Mouse (Mus musculus): ENCODE results near the gene Ncapd2. TPM values are rescaled to one million over a fixed set of nuclear protein-coding genes. Genes with fewer than 3 reads are reported as not detected.
"Not testable (repeated sequence)": the region's sequence is repeated elsewhere in the genome, so short reads cannot be mapped to it uniquely, and the experiment has no call there.

The Ncapd2 gene
- total RNA-seq, 2 experiments from 2014 or later, result 8.0 to 13.7 TPM

DNA sequence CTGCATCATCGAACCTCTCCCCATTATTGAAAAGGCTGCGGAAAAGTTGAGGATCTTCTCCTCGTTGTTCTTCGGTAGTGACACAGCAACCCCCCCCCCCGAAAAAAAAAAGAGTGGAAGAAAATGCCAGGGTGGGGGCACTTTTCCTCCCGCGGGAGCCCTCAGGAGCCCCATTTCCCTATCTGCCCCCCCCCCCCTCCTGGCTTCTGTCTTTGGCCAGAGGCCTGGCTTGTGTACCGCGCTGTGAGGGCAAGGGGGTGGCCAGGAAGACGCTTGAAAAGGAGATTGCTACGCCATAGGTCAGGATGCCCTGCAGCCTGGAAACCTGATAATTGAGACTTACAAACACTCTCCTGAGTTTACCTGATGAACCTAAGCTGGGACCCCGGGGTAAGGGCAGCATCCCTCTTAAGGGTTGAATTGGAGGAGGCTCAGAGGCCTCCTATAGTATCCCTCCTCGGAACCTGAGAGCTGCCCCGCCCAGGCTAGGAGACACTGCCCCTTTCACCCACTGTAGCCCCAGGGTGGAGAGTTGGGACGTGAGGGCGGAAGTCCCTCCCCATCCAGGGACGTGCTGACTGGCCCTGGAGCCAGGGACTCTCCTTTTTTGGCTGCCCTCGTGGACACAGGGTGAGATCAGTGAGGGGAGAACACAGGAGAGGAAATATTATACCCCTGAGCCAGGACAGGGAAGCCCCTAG, 25.3 kb downstream of the Ncapd2 start, which contains the start of gene Gapdh:
TSS of gene Gapdh (minus strand) at position 417 of the 701 bp plus-strand sequence.
- DNase-seq, result peak; percentile 85 to 92

DNA sequence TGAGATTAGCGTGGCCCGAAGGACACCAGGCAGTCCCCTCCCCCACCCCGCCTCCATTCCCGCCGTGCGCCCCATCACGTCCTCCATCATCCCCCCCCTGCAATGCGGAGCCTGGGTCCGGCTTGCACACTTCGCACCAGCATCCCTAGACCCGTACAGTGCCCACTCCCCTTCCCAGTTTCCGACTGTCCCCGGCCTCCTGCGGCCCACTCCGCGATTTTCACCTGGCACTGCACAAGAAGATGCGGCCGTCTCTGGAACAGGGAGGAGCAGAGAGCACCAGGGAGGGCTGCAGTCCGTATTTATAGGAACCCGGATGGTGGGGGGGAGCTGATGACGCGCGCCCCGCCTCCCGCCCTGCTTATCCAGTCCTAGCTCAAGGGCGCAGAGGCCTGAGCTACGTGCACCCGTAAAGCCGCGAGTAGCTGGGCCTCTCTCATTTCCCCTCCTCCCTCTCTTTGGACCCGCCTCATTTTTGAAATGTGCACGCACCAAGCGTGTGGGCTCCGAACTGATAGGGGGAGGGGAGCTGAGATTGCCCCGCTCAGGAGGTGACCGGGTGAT, 26.1 kb downstream of the Ncapd2 start:
- intact Hi-C loops (cut with DNase I), result no loop called here
- DNase-seq, result peak; percentile 94 to 96

More for the DNA sequence above, 25.3 kb downstream of the Ncapd2 start, which contains the start of gene Gapdh:
- intact Hi-C loops (cut with DNase I), result no loop called here

DNA sequence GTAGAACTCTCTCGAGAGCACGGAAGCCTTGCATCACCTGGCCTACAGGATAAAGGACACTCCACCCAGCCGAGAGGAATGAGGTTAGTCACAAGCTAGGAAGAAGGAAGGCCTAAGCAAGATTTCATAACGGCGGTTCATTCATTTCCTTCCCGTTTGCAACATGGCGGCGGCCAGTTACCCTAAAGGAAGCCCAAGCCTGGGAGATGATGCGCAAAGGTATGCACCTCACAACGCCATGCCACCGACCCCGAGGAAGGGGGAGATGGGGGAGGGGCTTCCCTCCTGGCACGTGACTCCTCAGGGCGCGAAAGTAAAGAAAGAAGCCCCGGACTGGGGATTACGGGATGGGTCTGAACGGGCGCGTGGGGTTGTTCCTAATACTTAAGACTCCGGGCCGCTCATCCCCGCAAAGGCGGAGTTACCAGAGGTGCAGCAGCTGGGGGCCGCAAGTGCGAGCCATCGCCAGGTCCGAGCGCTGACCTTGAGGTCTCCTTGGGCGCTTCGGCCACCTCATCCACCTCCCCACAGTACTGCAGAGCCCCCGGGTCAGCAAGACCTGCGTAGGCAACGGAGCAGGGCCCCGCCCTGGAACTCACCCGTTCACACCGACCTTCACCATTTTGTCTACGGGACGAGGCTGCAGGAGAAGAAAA, 26.7 kb downstream of the Ncapd2 start:
- DNase-seq, result peak; percentile 35 to 62
- intact Hi-C loops (cut with DNase I), result no loop called here

DNA sequence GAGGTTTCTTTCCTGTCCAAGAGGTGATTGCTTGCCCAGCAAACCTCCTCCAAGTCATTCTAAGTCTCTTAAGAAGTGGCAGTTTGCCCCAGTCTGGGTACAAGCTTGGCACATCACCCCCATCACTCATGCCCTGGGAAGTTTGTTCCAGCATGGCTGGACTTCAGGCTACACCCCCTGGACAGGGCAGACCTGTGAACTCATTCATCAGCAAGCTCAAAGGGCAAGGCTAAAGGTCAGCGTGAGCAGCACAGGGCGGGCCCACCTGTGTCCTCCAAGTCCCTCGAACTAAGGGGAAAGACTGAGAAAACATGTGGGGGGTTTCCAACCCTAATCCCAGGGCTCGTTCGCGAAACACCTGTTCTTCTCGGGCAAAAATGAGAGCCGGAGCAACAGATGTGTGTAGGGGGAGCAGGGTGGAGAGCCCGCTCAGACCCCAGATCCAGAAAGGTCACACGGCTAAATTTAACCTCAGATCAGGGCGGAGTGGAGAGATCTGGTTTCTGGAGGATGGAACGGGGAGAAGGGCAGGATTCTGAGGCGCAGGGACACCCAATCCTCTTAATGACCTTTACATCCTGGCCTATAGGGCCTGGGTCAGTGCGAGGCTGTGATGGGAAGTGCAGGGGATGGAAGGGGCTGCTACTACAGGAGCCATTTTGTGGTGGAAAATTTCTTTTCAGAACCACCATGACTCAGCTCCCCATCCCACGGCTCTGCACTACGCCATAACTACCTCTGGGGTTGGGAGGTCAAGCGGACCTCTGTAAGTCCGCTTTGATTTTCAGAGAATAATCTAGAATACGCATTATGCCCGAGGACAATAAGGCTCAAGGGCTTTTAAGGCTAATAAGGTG, 27.5 kb downstream of the Ncapd2 start:
- peak; percentile 49 to 63 for DNase-seq
- intact Hi-C loops (cut with DNase I), result no loop called here

DNA sequence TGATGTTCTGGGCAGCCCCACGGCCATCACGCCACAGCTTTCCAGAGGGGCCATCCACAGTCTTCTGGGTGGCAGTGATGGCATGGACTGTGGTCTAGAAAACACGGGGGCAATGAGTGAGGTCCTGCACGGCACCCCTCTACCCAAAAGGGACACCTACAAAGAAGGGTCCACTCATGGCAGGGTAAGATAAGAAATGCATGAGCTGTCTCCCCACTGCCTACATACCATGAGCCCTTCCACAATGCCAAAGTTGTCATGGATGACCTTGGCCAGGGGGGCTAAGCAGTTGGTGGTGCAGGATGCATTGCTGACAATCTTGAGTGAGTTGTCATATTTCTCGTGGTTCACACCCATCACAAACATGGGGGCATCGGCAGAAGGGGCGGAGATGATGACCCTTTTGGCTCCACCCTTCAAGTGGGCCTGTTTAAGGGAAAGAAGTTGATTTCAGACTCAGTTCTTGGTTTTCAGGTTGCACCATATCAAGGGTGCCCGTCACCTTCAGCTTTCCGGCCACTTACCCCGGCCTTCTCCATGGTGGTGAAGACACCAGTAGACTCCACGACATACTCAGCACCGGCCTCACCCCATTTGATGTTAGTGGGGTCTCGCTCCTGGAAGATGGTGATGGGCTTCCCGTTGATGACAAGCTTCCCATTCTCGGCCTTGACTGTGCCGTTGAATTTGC, 28.7 kb downstream of the Ncapd2 start:
- intact Hi-C loops (cut with DNase I); DNase-seq: not testable (repeated sequence)

DNA sequence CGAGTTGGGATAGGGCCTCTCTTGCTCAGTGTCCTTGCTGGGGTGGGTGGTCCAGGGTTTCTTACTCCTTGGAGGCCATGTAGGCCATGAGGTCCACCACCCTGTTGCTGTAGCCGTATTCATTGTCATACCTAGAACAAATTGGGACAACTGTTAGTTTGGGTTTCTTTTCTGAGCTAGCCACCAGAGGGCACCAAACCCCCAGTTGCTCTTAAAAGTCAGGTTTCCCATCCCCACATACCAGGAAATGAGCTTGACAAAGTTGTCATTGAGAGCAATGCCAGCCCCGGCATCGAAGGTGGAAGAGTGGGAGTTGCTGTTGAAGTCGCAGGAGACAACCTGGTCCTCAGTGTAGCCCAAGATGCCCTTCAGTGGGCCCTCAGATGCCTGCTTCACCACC, 29.5 kb downstream of the Ncapd2 start:
- peak in 1 of 2 experiments; percentile 45 for DNase-seq
- intact Hi-C loops (cut with DNase I), result not testable (repeated sequence)

DNA sequence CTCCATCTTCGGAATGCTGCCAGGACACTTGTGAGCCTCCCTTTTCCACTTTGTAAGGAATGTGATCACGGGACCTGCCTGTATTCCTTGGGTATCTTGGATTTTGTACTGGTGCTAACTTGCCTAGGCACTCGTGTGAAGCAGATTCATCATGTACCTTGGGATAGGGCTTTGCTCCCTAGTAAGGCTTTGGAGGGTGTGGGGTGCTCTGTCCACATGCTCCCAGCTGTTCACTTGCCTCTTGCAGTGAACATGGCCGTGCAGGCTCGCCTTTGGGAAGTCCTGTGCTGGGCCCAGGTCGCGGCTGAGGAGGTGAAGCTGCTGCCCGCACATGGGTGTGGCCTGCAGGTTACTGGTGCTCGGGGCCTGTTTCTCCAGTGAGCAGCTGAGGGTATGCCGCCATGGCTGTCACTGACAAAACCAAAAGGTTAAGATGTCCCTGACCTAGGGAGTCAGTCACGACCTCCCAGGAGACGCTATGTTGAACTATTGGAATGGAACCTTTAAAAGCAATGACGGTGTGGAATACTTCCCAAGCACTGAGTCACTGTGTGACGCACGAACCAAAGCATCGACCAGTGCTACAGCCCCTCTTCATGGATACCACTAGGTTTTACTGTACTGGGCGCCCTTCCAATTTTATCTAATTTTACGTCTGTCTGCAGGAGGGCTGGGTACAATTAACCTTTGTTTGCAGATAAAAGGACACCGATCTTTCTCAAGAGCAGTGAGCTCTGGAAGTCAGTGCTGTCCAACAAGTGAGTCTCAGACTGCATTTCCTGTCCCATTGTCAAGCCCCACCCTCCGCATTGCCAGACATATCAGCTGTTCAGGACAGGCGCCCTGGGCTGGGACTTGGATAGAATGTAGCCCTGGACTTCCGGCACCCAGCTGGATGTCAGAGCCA, 30.4 kb downstream of the Ncapd2 start:
- intact Hi-C loops (cut with DNase I), result no loop called here
- DNase-seq, result peak; percentile 68 to 70

DNA sequence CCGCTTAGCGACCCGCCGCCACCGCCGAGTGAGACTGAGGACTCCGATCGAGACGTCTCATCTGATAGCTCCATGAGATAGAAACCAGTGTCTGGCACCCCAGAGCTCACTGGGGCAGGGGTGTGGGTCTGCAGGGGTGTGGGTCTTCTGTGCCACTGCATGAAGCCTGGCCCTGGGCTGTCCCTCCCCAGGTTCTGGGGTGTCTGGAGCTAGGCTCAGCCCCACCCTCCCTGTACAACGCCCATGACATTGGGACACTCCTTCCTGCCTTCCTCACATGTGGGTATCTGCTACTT, 31.0 kb downstream of the Ncapd2 start:
- intact Hi-C loops (cut with DNase I), result no loop called here
- no peak for DNase-seq

DNA sequence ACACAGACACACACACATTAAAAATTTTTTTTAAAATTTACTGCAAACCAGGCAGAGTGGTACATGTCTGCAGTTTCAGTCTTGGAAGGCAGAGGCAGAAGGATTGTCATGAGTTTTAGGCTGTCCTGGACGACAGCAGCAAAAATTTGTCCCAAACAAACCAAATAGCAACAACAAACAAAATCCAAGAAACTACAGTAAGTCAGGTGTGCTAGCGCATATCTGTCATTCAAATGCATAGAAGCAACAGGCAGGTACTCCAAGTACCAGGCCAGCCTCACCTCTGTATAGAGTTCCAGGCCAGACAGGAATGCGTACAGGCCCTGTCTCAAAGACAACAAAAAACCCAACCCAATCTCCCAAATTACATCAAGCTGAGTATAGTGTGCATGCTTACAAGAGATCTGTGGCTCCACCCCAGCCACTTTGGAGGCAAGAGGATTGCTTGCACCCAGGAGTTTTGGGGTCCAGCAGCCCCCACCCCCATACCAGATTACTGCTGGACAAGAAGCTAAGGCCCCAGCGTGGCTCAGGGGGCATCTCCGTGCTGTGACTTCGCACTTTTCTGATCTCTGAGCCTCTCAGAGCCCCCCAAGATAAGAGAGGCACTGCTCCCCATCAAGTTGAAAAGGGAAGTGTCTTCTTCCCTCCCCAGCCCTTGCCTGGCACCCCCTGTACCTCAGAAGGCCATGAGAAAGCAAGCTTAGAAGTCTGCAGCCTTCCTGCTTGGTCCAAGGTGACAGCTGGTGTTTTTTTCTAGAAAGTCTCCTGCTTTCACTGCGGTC, 31.5 kb downstream of the Ncapd2 start:
- intact Hi-C loops (cut with DNase I), result no loop called here
- DNase-seq, result no peak

DNA sequence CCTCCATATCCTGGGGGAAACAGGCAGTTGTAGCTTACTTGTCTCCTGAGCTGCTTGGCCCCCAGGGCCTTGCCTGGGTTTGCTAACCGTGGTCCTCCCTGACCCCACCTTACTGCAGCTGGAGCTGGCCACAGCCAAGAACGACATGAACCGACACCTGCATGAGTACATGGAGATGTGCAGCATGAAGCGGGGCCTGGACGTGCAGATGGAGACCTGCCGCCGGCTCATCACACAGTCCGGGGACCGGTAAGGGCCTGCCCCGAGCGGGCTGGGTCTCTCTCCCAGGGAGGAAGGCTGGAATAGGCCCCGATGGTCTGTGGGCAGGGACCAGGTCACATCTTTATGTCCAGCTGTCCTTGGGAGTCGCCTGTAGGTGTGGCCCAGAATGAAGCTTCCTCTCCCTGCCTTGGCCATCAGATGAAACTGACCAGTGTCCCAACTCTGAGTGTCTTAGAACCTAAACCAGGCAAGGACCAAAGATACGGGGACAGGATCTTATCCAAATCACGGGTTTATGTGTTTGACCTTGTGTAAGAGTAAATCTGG, 32.5 kb downstream of the Ncapd2 start:
- peak in 1 of 2 experiments; percentile 17 for DNase-seq
- intact Hi-C loops (cut with DNase I), result no loop called here

DNA sequence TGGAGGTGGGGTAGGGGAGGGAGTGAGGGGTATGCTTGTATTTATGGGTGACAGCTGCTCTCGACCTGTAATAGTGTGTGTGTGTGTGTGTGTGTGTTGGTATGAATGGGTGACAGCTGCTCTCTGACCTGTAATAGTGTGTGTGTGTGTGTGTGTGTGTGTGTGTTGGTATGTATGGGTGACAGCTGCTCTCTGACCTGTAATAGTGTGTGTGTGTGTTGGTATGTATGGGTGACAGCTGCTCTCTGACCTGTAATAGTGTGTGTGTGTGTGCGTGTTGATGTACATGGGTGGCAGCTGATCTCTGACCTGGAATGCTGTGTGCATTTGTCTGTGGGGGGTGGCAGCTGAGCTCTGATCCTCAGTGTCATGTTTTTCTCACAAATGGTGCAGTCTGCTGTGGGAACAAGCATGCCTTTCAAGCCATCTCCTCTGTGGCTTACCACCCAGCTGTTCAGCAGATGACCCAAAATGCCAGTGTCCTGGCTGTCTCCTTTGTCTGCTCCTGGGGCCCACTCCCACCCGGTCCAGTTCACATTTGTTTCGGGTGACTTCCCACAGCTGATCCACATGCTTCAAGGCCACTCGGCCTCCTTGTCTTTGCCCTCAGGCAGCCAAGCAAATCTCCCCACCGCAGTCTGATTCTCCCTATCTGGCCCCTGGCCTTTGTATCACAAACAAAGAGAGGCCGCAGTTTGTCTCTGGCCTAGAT, 34.4 kb downstream of the Ncapd2 start:
- DNase-seq, result no peak
- intact Hi-C loops (cut with DNase I), result no loop called here

DNA sequence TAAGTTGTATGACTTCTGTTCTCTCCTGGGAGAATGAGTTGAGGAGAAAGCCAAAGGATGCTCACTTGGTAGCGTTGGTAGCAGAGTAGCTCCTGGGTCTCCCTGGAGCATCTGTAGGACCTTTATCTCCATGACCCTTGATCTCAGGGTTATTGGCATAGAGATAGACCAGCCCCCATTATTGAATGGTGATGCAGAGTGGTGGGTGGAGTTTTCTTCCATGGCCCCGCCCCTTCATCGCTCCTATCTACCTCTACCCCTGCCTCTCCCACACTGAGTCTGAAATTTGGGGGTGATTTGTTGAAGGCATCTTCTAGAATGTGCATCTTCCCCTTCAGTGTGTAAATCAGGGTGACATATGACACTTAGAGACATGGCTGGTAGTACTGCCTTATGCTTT, 35.0 kb downstream of the Ncapd2 start:
- intact Hi-C loops (cut with DNase I), result no loop called here
- DNase-seq, result no peak

DNA sequence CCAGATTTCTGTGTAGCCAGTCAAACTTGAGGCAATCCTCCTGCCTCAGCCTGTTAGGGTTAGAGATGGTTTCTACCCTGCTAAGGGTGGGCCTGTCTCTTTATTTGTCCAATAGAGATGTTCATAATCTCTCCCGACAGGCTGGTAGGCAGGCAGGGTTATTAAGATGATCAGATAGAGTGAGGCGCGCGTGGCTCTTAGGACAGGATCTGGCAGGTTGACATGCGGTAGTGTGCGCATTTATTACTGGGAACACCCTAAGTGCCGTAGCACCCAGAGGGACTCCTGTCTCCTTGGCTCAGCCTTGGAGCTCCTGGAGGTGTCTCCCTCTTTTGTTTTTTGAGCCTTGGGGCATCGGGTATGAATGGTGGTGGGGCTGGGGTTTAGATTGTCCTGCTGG, 36.2 kb downstream of the Ncapd2 start:
- DNase-seq, result no peak
- intact Hi-C loops (cut with DNase I), result no loop called here

DNA sequence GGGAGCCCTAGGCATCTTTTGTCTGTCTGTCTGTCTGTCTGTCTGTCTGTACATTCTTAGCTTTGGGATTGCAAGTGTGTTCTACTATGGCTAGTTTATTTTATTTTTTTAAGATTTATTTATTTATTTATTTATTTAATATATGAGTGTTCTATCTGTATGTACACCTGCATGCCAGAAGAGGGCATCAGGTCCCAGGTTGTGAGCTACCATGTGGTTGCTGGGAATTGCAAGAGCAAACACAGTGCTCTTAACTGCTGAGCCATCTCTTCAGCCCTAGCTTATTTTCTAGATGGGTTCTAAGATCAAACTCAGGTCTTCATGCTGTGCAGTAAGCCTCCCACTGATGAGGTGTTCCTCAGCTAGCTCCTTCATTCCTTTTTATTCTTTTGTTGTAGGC, 37.0 kb downstream of the Ncapd2 start:
- intact Hi-C loops (cut with DNase I), result loop anchor here (5.0 kb wide), 1 partner anchor 118 kb away; no protein-coding TSS in a partner anchor

DNA sequence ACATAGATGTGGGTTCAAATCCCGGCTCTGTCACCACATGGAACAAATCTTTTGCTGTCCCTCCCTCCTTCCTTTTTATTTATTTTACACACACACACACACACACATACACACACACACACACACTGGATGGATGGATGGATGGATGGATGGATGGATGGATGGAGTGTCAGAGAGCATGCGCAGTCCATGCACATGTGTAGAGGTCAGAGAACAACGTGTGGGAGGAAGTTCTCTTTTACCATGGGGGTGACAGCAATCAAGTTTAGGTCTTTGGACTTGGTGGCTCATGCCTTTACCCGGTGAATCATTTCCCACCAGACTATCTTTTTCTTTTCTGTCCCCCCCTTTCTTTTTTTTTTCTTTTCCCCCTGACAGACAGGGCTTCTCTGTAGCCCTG, 37.8 kb downstream of the Ncapd2 start:
- DNase-seq, result no peak
- intact Hi-C loops (cut with DNase I), result loop anchor here (5.0 kb wide), 1 partner anchor 119 kb away; no protein-coding TSS in a partner anchor

More for the DNA sequence above, 37.0 kb downstream of the Ncapd2 start:
- no peak for DNase-seq

DNA sequence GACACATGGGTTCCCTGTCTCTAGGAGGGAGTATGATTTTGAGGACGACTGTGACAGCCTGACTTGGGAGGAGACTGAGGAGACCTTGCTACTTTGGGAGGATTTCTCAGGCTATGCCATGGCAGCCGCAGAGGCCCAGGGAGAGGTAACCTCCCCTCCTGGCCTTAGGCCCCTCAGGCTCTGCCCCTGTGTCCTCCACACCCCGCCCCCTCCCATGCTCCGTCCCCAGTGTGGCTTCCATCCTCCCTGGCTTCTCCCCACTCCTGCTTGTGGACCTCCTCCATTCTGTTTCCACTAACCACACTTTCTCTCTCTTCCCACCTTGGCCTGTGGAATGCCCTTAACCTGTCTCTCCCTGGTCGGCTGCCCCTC, 38.5 kb downstream of the Ncapd2 start:
- intact Hi-C loops (cut with DNase I), result loop anchor here (5.0 kb wide), 1 partner anchor 119 kb away; no protein-coding TSS in a partner anchor
- no peak for DNase-seq

Data from gastrocnemius, postnatal 36 days (tissue).